Mouse (Mus musculus) liver, postnatal 0 days (tissue): ENCODE results near the gene Hs1bp3.

Source experiments
- CTCF ChIP-seq: sonication (generic); IDR thresholded peaks from 2 replicates; pipeline ENCODE4 v1.5.1; 2016; ENCODE audit warnings: antibody characterized with exemption, low read depth
- EP300 ChIP-seq: IDR thresholded peaks from 2 replicates; pipeline ENCODE4 v1.6.1; 2016; ENCODE audit warnings: antibody characterized with exemption, low read depth, mild to moderate bottlenecking

GRCm38 (mm10) chr12:8338918-8339317 lies 25.7 kb downstream of the Hs1bp3 start:
- TF ChIP-seq EP300 (no peak), CTCF (no peak)
